Mouse (Mus musculus) kidney, adult 11 months (tissue): ENCODE results near the gene Arhgap32.

ENCODE experiments used
- DNase-seq: peaks from one replicate; pipeline ENCODE4 v3.0.0; 2022

Arhgap32 gene

GRCm38 (mm10) chr9:32204450-32204990 lies 88.6 kb downstream of the Arhgap32 start:
- no peak for DNase-seq

- DNase-seq: no peak
These were observed 91.2 kb downstream of the Arhgap32 start for GRCm38 (mm10) chr9:32207133-32207532.

- DNase-seq: no peak
These were observed 92.1 kb downstream of the Arhgap32 start for GRCm38 (mm10) chr9:32208071-32208470.

GRCm38 (mm10) chr9:32216820-32217567 lies 101.1 kb downstream of the Arhgap32 start:
- no peak for DNase-seq

- DNase-seq: no peak
These were observed 103.5 kb downstream of the Arhgap32 start for GRCm38 (mm10) chr9:32219400-32219799.

- DNase-seq: no peak
These were observed 106.2 kb downstream of the Arhgap32 start for GRCm38 (mm10) chr9:32222184-32222583.

- peak; percentile 90 for DNase-seq
These were observed 108.0 kb downstream of the Arhgap32 start for GRCm38 (mm10) chr9:32223739-32224529.

GRCm38 (mm10) chr9:32224937-32225336 lies 109.0 kb downstream of the Arhgap32 start:
- DNase-seq: no peak

- no peak for DNase-seq
These were observed 109.6 kb downstream of the Arhgap32 start for GRCm38 (mm10) chr9:32225584-32225983.

GRCm38 (mm10) chr9:32227034-32227433 lies 111.1 kb downstream of the Arhgap32 start:
- peak; percentile 62 for DNase-seq

- DNase-seq: no peak
These were observed 117.7 kb downstream of the Arhgap32 start for GRCm38 (mm10) chr9:32233593-32233992.

- no peak for DNase-seq
These were observed 119.0 kb downstream of the Arhgap32 start for GRCm38 (mm10) chr9:32234767-32235489.

- DNase-seq: no peak
These were observed 123.0 kb downstream of the Arhgap32 start for GRCm38 (mm10) chr9:32238899-32239298.

- no peak for DNase-seq
These were observed 123.5 kb downstream of the Arhgap32 start for GRCm38 (mm10) chr9:32239427-32239826.

- DNase-seq: no peak
These were observed 124.5 kb downstream of the Arhgap32 start for GRCm38 (mm10) chr9:32240449-32240848.

- no peak for DNase-seq
These were observed 125.8 kb downstream of the Arhgap32 start for GRCm38 (mm10) chr9:32241637-32242199.

- peak; percentile 88 for DNase-seq
These were observed 127.1 kb downstream of the Arhgap32 start for GRCm38 (mm10) chr9:32242921-32243617.

GRCm38 (mm10) chr9:32245237-32245636 lies 129.3 kb downstream of the Arhgap32 start:
- DNase-seq: no peak

GRCm38 (mm10) chr9:32246123-32246716 lies 130.3 kb downstream of the Arhgap32 start:
- no peak for DNase-seq

- DNase-seq: no peak
These were observed 134.6 kb downstream of the Arhgap32 start for GRCm38 (mm10) chr9:32250486-32250885.

- no peak for DNase-seq
These were observed 137.8 kb downstream of the Arhgap32 start for GRCm38 (mm10) chr9:32253721-32254120.

GRCm38 (mm10) chr9:32257365-32257764 lies 141.4 kb downstream of the Arhgap32 start:
- no peak for DNase-seq
